ENCODE assay signal across 7 mouse cellular contexts in the genomic region with DNA sequence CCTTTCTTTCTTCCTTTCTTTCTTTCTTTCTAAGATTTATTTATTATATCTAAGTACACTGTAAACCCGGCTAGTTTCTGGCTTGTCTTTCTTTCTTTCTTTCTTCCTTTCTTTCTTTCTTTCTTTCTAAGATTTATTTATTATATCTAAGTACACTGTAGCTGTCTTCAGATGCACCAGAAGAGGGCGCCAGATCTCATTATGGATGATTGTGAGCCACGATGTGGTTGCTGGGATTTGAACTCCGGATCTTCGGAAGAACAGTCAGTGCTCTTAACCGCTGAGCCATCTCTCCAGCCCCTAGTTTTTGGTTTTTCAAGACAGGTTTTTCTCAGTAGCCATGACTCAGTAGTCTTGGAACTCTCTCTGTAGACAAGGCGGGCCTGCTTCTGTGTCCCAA. TPM values are rescaled to one million over a fixed set of nuclear protein-coding genes. Genes with fewer than 3 reads are reported as not detected.
DNase-seq lines count a peak whose midpoint lies in the region; ATAC-seq and TF ChIP-seq lines count a peak whose summit lies in the region.
"Not testable (repeated sequence)": the region's sequence is repeated elsewhere in the genome, so short reads cannot be mapped to it uniquely, and the experiment has no call there.

No protein-coding gene starts in this region.

- not testable (repeated sequence) for H3K9me3 ChIP-seq in heart, embryonic 11.5 days (replicated peaks; ENCODE audit: control insufficient read depth, low read length); heart, embryonic 16.5 days (replicated peaks; ENCODE audit: control insufficient read depth, low read length); kidney, postnatal 0 days (replicated peaks; ENCODE audit: low read length); lung, embryonic 14.5 days (ENCODE audit: low read depth, low read length)

- DNase-seq in A20 (ENCODE audit: low read depth, low spot score) = peak; percentile 24
- not testable (repeated sequence) for DNase-seq in Patski (ENCODE audit: low read depth, low spot score); kidney, postnatal 0 days (ENCODE audit: low spot score); lung, embryonic 14.5 days
- peak; percentile 11 for DNase-seq in spleen, adult 12 weeks (ENCODE audit: low spot score)

- H3K4me1 ChIP-seq in heart, embryonic 11.5 days (ENCODE audit: control insufficient read depth, insufficient read depth, low read length) = peaks cover 19% of the 10 kb centered on the region
- peaks cover 29% of the 10 kb centered on the region for H3K4me1 ChIP-seq in heart, embryonic 16.5 days (ENCODE audit: control insufficient read depth, insufficient read depth, low read length)
- H3K4me1 ChIP-seq in kidney, postnatal 0 days (replicated peaks; ENCODE audit: insufficient read depth, low read length) = peaks cover 11% of the 10 kb centered on the region; the same call in 1 of the 2 replicates
- H3K4me1 ChIP-seq in lung, embryonic 14.5 days (ENCODE audit: insufficient read depth) = not testable (repeated sequence)

- 64% methylated on average over 7 of the region's 7 CpGs for WGBS in heart, embryonic 11.5 days (ENCODE audit: insufficient replicate concordance)
- 69% methylated on average over 7 of the region's 7 CpGs for WGBS in heart, embryonic 16.5 days
- 79% methylated on average over 7 of the region's 7 CpGs for WGBS in kidney, postnatal 0 days
- WGBS in lung, embryonic 14.5 days = 63% methylated on average over 7 of the region's 7 CpGs

- H3K27me3 ChIP-seq in Patski; heart, embryonic 11.5 days (ENCODE audit: control insufficient read depth, insufficient read depth, low read length); heart, embryonic 16.5 days (ENCODE audit: control insufficient read depth, insufficient read depth, low read length); kidney, postnatal 0 days (ENCODE audit: insufficient read depth, low read length); lung, embryonic 14.5 days (ENCODE audit: insufficient read depth, low read length): not testable (repeated sequence)

- not testable (repeated sequence) for H3K4me3 ChIP-seq in heart, embryonic 11.5 days (ENCODE audit: low read depth, low read length); heart, embryonic 16.5 days (ENCODE audit: low read length); kidney, postnatal 0 days (replicated peaks; ENCODE audit: low read depth, low read length); lung, embryonic 14.5 days (ENCODE audit: low read depth, low read length)

- peak overlapping the region; percentile 92; the same call in 1 of the 2 replicates for H3K27ac ChIP-seq in heart, embryonic 11.5 days (ENCODE audit: low read depth, low read length)
- H3K27ac ChIP-seq in heart, embryonic 16.5 days (ENCODE audit: low read length) = peak overlapping the region; percentile 93
- H3K27ac ChIP-seq in kidney, postnatal 0 days; lung, embryonic 14.5 days (ENCODE audit: low read depth): not testable (repeated sequence)

- H3K36me3 ChIP-seq in heart, embryonic 11.5 days (ENCODE audit: control insufficient read depth, insufficient read depth, low read length); heart, embryonic 16.5 days (ENCODE audit: control insufficient read depth, insufficient read depth); kidney, postnatal 0 days (ENCODE audit: insufficient read depth, low read length); lung, embryonic 14.5 days (ENCODE audit: insufficient read depth): not testable (repeated sequence)

- TF ChIP-seq CTCF in Patski (IDR thresholded peaks at IDR 0.05) = peak; percentile 46
- peak; percentile 60 for TF ChIP-seq CTCF in kidney, postnatal 0 days (IDR thresholded peaks at IDR 0.05; ENCODE audit: low read depth)
- peak; percentile 24; the same call in 1 of the 2 replicates for TF ChIP-seq CTCF in lung, embryonic 14.5 days (IDR thresholded peaks at IDR 0.05; ENCODE audit: low read depth)

- not testable (repeated sequence) for H3K9ac ChIP-seq in heart, embryonic 11.5 days (ENCODE audit: low read depth, low read length); heart, embryonic 16.5 days (ENCODE audit: low read length); kidney, postnatal 0 days (ENCODE audit: low read depth, low read length); lung, embryonic 14.5 days

- H3K4me2 ChIP-seq in heart, embryonic 11.5 days; heart, embryonic 16.5 days (ENCODE audit: low read depth, low read length); kidney, postnatal 0 days (ENCODE audit: low read length); lung, embryonic 14.5 days: not testable (repeated sequence)

- CTCF ChIA-PET in Patski (lab: Charles Lee) = not testable (repeated sequence)

- in situ Hi-C loops in Patski (cut with MboI; ENCODE audit: low pct_unique_long_range_greater_than_20kb) = loop anchor here (25.0 kb wide), 1 partner anchor 456 kb away; no protein-coding TSS in a partner anchor

- POLR2A ChIA-PET in Patski (lab: Charles Lee) = not testable (repeated sequence)

- not testable (repeated sequence) for ATAC-seq in Patski; heart, embryonic 11.5 days (replicated peaks; ENCODE audit: insufficient number of reproducible peaks, low FRiP score, low TSS enrichment); heart, embryonic 16.5 days (replicated peaks; ENCODE audit: extremely low read depth, insufficient read depth, low FRiP score); kidney, postnatal 0 days (replicated peaks; ENCODE audit: low FRiP score, low read depth); lung, embryonic 14.5 days (ENCODE audit: insufficient read depth)

RNA-seq across cellular contexts. Expression of gene Idh2, which starts 16.1 kb away (rescaled TPM):
- polyA plus RNA-seq in Patski (2021) = 679 TPM
- polyA plus RNA-seq in heart, embryonic 11.5 days (2014; fragmentation: Nextera tagmentation; extraction: Ambion mirVana) = 1,200 and 1,395 TPM in 2 replicates
- polyA plus RNA-seq in heart, embryonic 16.5 days (2015; fragmentation: Nextera tagmentation; extraction: Ambion mirVana) = 2,779 and 2,782 TPM in 2 replicates
- 630 and 689 TPM in 2 replicates for polyA plus RNA-seq in kidney, postnatal 0 days (2015; fragmentation: Nextera tagmentation; extraction: Ambion mirVana)
- 629 and 635 TPM in 2 replicates for polyA plus RNA-seq in lung, embryonic 14.5 days (2014; fragmentation: Nextera tagmentation; extraction: Ambion mirVana)

RNA-seq across cellular contexts. Expression of gene Sema4b, which starts 55.3 kb away (rescaled TPM):
- 55.3 TPM for polyA plus RNA-seq in Patski (2021)
- 5.9 and 8.5 TPM in 2 replicates for polyA plus RNA-seq in heart, embryonic 11.5 days (2014; fragmentation: Nextera tagmentation; extraction: Ambion mirVana)
- 12.1 and 14.4 TPM in 2 replicates for polyA plus RNA-seq in heart, embryonic 16.5 days (2015; fragmentation: Nextera tagmentation; extraction: Ambion mirVana)
- polyA plus RNA-seq in kidney, postnatal 0 days (2015; fragmentation: Nextera tagmentation; extraction: Ambion mirVana) = 20.7 and 21.2 TPM in 2 replicates
- polyA plus RNA-seq in lung, embryonic 14.5 days (2014; fragmentation: Nextera tagmentation; extraction: Ambion mirVana) = 11.9 and 12.8 TPM in 2 replicates
